Mouse (Mus musculus): ENCODE results near the gene Ldhc.

GRCm38 (mm10) chr7:46853365-46853764 is 7.6 kb upstream of the Ldhc start:
- TF ChIP-seq POLR2A (IDR thresholded peaks at IDR 0.05; ENCODE audit: insufficient read depth, low read depth, low read length) (no peak), CTCF (IDR thresholded peaks at IDR 0.05; ENCODE audit: insufficient read depth, low read depth, low read length) (no peak)

All from olfactory bulb, adult 2 months (tissue).